Mouse (Mus musculus): ENCODE measurements around the gene Cntrob. TPM values are rescaled to one million over a fixed set of nuclear protein-coding genes. Genes with fewer than 3 reads are reported as not detected.

Gene Cntrob
- polyA plus RNA-seq (2014; fragmentation: Nextera tagmentation; extraction: Ambion mirVana) = 16.6 and 19.2 TPM in 2 replicates

GRCm38 (mm10) chr11:69323667-69324111 lies at the start of gene Cntrob, which contains the start of gene Trappc1:
Gene Cntrob (minus strand): TSS chr11:69323775.
Gene Trappc1 (plus strand): TSS chr11:69323980.
- Histone ChIP-seq H3K4me2 (peak within 1 kb of the TSS; percentile 97), H3K9me3 (ENCODE audit: low read depth, low read length) (no peaks in the 10 kb centered on the region), H3K27me3 (ENCODE audit: insufficient read depth, low read length) (peaks cover 18% of the 10 kb centered on the region), H3K9ac (peak within 1 kb of the TSS; percentile 82), H3K4me3 (ENCODE audit: low read depth, low read length) (peak within 1 kb of the TSS; percentile 61), H3K36me3 (ENCODE audit: insufficient read depth) (peaks cover 24% of the 10 kb centered on the region), H3K27ac (ENCODE audit: low read depth) (peak within 1 kb of the TSS; percentile 84), H3K4me1 (ENCODE audit: insufficient read depth) (peaks cover 20% of the 10 kb centered on the region)
- ATAC-seq (ENCODE audit: insufficient read depth) = peak; percentile 92
- TF ChIP-seq CTCF (IDR thresholded peaks at IDR 0.05; ENCODE audit: low read depth) = 0 out of 2 replicates have a peak, but pooled peaks have one; percentile 12
- WGBS = under 1% methylated on average over 30 of the region's 30 CpGs
- DNase-seq = peak; percentile 99

- DNase-seq (peak; percentile 50), ATAC-seq (ENCODE audit: insufficient read depth) (no peak)
- WGBS = 49% methylated on average over 3 of the region's 3 CpGs
- H3K4me3 ChIP-seq (ENCODE audit: low read depth, low read length) = 0 out of 2 replicates have a peak overlapping the region, but pooled peaks have one; percentile 11
- H3K4me2 ChIP-seq = peak overlapping the region; percentile 51
- no peaks in the 10 kb centered on the region for H3K27me3 ChIP-seq (ENCODE audit: insufficient read depth, low read length)
- H3K9ac ChIP-seq = 0 out of 2 replicates have a peak overlapping the region, but pooled peaks have one; percentile 8
- peak overlapping the region; percentile 72; the same call in 1 of the 2 replicates for H3K27ac ChIP-seq (ENCODE audit: low read depth)
- peaks cover 27% of the 10 kb centered on the region for H3K36me3 ChIP-seq (ENCODE audit: insufficient read depth)
- TF ChIP-seq CTCF (IDR thresholded peaks at IDR 0.05; ENCODE audit: low read depth) = peak; percentile 60
- H3K9me3 ChIP-seq (ENCODE audit: low read depth, low read length) = no peaks in the 10 kb centered on the region
- H3K4me1 ChIP-seq (ENCODE audit: insufficient read depth) = peaks cover 15% of the 10 kb centered on the region
Observed at GRCm38 (mm10) chr11:69372780-69373170, 49.2 kb upstream of the Cntrob start.

- Histone ChIP-seq H3K9me3 (ENCODE audit: low read depth, low read length) (no peaks in the 10 kb centered on the region), H3K27me3 (ENCODE audit: insufficient read depth, low read length) (no peaks in the 10 kb centered on the region), H3K9ac (peak overlapping the region; percentile 11; the same call in 1 of the 2 replicates), H3K4me1 (ENCODE audit: insufficient read depth) (peaks cover 20% of the 10 kb centered on the region), H3K4me3 (ENCODE audit: low read depth, low read length) (peak overlapping the region; percentile 11), H3K27ac (ENCODE audit: low read depth) (peak overlapping the region; percentile 72; the same call in 1 of the 2 replicates), H3K36me3 (ENCODE audit: insufficient read depth) (peaks cover 25% of the 10 kb centered on the region), H3K4me2 (peak overlapping the region; percentile 51)
- DNase-seq = peak; percentile 22
- 23% methylated on average over 12 of the region's 12 CpGs for WGBS
- ATAC-seq (ENCODE audit: insufficient read depth) = no peak
- TF ChIP-seq CTCF (IDR thresholded peaks at IDR 0.05; ENCODE audit: low read depth) = no peak
Observed at GRCm38 (mm10) chr11:69372056-69372779, 48.6 kb upstream of the Cntrob start.

- H3K4me3 ChIP-seq (ENCODE audit: low read depth, low read length) = peak overlapping the region; percentile 11; the same call in 1 of the 2 replicates
- peaks cover 25% of the 10 kb centered on the region for H3K36me3 ChIP-seq (ENCODE audit: insufficient read depth)
- H3K4me1 ChIP-seq (ENCODE audit: insufficient read depth) = peaks cover 20% of the 10 kb centered on the region
- H3K27me3 ChIP-seq (ENCODE audit: insufficient read depth, low read length) = no peaks in the 10 kb centered on the region
- no peak for TF ChIP-seq CTCF (IDR thresholded peaks at IDR 0.05; ENCODE audit: low read depth)
- H3K9me3 ChIP-seq (ENCODE audit: low read depth, low read length) = no peaks in the 10 kb centered on the region
- whole genome bisulfite sequencing = 43% methylated on average over 12 of the region's 12 CpGs
- DNase-seq (no peak), ATAC-seq (ENCODE audit: insufficient read depth) (no peak)
- peak overlapping the region; percentile 11; the same call in 1 of the 2 replicates for H3K9ac ChIP-seq
- peak overlapping the region; percentile 51 for H3K4me2 ChIP-seq
- H3K27ac ChIP-seq (ENCODE audit: low read depth) = peak overlapping the region; percentile 72
Observed at GRCm38 (mm10) chr11:69371601-69372000, 48.0 kb upstream of the Cntrob start.

GRCm38 (mm10) chr11:69370817-69371215 lies 47.2 kb upstream of the Cntrob start:
- ATAC-seq (ENCODE audit: insufficient read depth) = no peak
- whole genome bisulfite sequencing = 14% methylated on average over 9 of the region's 9 CpGs
- peak; percentile 59 for DNase-seq
- no peak for TF ChIP-seq CTCF (IDR thresholded peaks at IDR 0.05; ENCODE audit: low read depth)
- peaks cover 23% of the 10 kb centered on the region for H3K4me1 ChIP-seq (ENCODE audit: insufficient read depth)
- no peaks in the 10 kb centered on the region for H3K9me3 ChIP-seq (ENCODE audit: low read depth, low read length)
- H3K27me3 ChIP-seq (ENCODE audit: insufficient read depth, low read length) = no peaks in the 10 kb centered on the region
- H3K4me2 ChIP-seq = peak overlapping the region; percentile 51
- H3K9ac ChIP-seq = 0 out of 2 replicates have a peak overlapping the region, but pooled peaks have one; percentile 6
- H3K27ac ChIP-seq (ENCODE audit: low read depth) = peak overlapping the region; percentile 81
- H3K4me3 ChIP-seq (ENCODE audit: low read depth, low read length) = peak overlapping the region; percentile 5; the same call in 1 of the 2 replicates
- H3K36me3 ChIP-seq (ENCODE audit: insufficient read depth) = peaks cover 22% of the 10 kb centered on the region

- Histone ChIP-seq H3K4me2 (peak overlapping the region; percentile 97), H3K36me3 (ENCODE audit: insufficient read depth) (peaks cover 19% of the 10 kb centered on the region), H3K9me3 (ENCODE audit: low read depth, low read length) (no peaks in the 10 kb centered on the region), H3K9ac (peak overlapping the region; percentile 99), H3K27ac (ENCODE audit: low read depth) (peak overlapping the region; percentile 100), H3K27me3 (ENCODE audit: insufficient read depth, low read length) (no peaks in the 10 kb centered on the region), H3K4me1 (ENCODE audit: insufficient read depth) (peaks cover 30% of the 10 kb centered on the region), H3K4me3 (ENCODE audit: low read depth, low read length) (peak overlapping the region; percentile 95)
- ATAC-seq (ENCODE audit: insufficient read depth) (no peak), DNase-seq (peak; percentile 39)
- WGBS = 12% methylated on average over 2 of the region's 2 CpGs
- no peak for TF ChIP-seq CTCF (IDR thresholded peaks at IDR 0.05; ENCODE audit: low read depth)
Observed at GRCm38 (mm10) chr11:69369990-69370816, 46.6 kb upstream of the Cntrob start.

All from lung, embryonic 14.5 days (tissue).